ENCODE assay signal across 6 mouse cellular contexts in the genomic region with DNA sequence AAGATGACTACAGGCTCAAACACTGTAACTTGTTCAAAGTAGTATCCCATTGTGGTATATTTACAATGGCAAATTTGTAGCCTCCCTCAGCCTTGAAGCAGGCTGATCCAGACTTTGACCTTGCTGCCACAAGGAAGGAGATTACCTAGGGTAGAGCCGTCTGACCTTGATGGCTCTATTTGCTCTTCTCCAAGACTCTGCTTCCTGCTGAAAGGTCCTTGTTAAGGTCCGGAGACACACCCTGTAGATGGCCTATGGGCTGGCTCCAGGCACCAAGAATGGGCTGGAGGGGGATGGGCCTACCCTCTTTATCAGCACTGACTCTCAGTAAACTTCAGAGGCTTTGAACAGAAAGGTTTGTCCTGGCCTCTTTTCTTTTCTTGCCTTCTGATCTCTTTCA.
DNase-seq lines count a peak whose midpoint lies in the region; ATAC-seq and TF ChIP-seq lines count a peak whose summit lies in the region.
"Not testable (repeated sequence)": the region's sequence is repeated elsewhere in the genome, so short reads cannot be mapped to it uniquely, and the experiment has no call there.

No protein-coding gene starts in this region.

- peak; percentile 63 for ATAC-seq in intestine, embryonic 15.5 days
- ATAC-seq in intestine, postnatal 0 days = peak; percentile 31; the same call in 1 of the 2 replicates

- H3K27me3 ChIP-seq in intestine, embryonic 15.5 days (replicated peaks); intestine, postnatal 0 days (replicated peaks; ENCODE audit: control insufficient read depth, insufficient read depth, low read length): not testable (repeated sequence)

- not testable (repeated sequence) for H3K9ac ChIP-seq in intestine, embryonic 15.5 days; intestine, postnatal 0 days (ENCODE audit: low read depth, low read length)

- H3K9me3 ChIP-seq in intestine, embryonic 15.5 days; intestine, postnatal 0 days (ENCODE audit: control insufficient read depth): not testable (repeated sequence)

- peak; percentile 84 for DNase-seq in ES-CJ7 (ENCODE audit: low read depth, low spot score)
- DNase-seq in R1 (ENCODE audit: low read depth, low spot score) = peak; percentile 63
- peak; percentile 78 for DNase-seq in ZHBTc4 (ENCODE audit: low read depth, low spot score)
- peak; percentile 3 for DNase-seq in testis, postnatal 14 days (ENCODE audit: low spot score)

- H3K4me3 ChIP-seq in intestine, embryonic 15.5 days (replicated peaks); intestine, postnatal 0 days (ENCODE audit: low read depth, low read length): not testable (repeated sequence)

- not testable (repeated sequence) for H3K4me1 ChIP-seq in intestine, embryonic 15.5 days (replicated peaks); intestine, postnatal 0 days (replicated peaks; ENCODE audit: control insufficient read depth, insufficient read depth, low read length)

- TF ChIP-seq CTCF in intestine, postnatal 0 days (IDR thresholded peaks at IDR 0.05; ENCODE audit: low read depth) = not testable (repeated sequence)

- WGBS in intestine, embryonic 15.5 days = 43% methylated on average over 2 of the region's 2 CpGs
- 40% methylated on average over 2 of the region's 2 CpGs for WGBS in intestine, postnatal 0 days

- not testable (repeated sequence) for H3K4me2 ChIP-seq in intestine, embryonic 15.5 days (replicated peaks); intestine, postnatal 0 days (replicated peaks; ENCODE audit: low read depth)

- H3K27ac ChIP-seq in intestine, embryonic 15.5 days; intestine, postnatal 0 days (ENCODE audit: low read depth, low read length): not testable (repeated sequence)

- H3K36me3 ChIP-seq in intestine, embryonic 15.5 days; intestine, postnatal 0 days (ENCODE audit: control insufficient read depth, insufficient read depth): not testable (repeated sequence)

Comparison
In these comparisons a context has a peak if more than half of its experiments do, and no peak if none do; other contexts are left out.
1. DNase-seq: peak in every context shown above with its lines; median percentile 84 in ES-CJ7; 78 in ZHBTc4; 63 in R1; 3 in testis, postnatal 14 days.